Mouse (Mus musculus) heart, embryonic 12.5 days (tissue): ENCODE results near the gene Olfr1431. TPM values are rescaled to one million over a fixed set of nuclear protein-coding genes. Genes with fewer than 3 reads are reported as not detected.
"Not testable (repeated sequence)": the region's sequence is repeated elsewhere in the genome, so short reads cannot be mapped to it uniquely, and the experiment has no call there.

Experiments
- ATAC-seq: fragments of 200-750 bp; cut with Nextera tagmentation; 2 replicates; pipeline ENCODE4 v1.8.0; 2017; ENCODE audit warnings: moderate TSS enrichment, moderate library complexity; ENCODE audit not compliant: insufficient number of reproducible peaks, low FRiP score
- H3K27ac ChIP-seq: fragments of 300-500 bp; sonication (generic); 2 replicates; pipeline ENCODE4 v1.5.1; 2016; ENCODE audit warnings: mild to moderate bottlenecking, moderate library complexity; ENCODE audit not compliant: poor library complexity, severe bottlenecking
- H3K27me3 ChIP-seq: fragments of 300-500 bp; sonication (generic); replicated peaks from 2 replicates; pipeline ENCODE4 v1.6.1; 2016; ENCODE audit warnings: mild to moderate bottlenecking, moderate library complexity
- H3K36me3 ChIP-seq: fragments of 300-500 bp; sonication (generic); 2 replicates; pipeline ENCODE4 v1.6.1; 2016; ENCODE audit warnings: mild to moderate bottlenecking, moderate library complexity
- H3K4me1 ChIP-seq: fragments of 300-500 bp; sonication (generic); replicated peaks from 2 replicates; pipeline ENCODE4 v1.6.1; 2016; ENCODE audit warnings: mild to moderate bottlenecking
- H3K4me2 ChIP-seq: fragments of 300-500 bp; sonication (generic); 2 replicates; pipeline ENCODE4 v1.6.1; 2016; ENCODE audit warnings: mild to moderate bottlenecking, moderate library complexity
- H3K4me3 ChIP-seq: fragments of 300-500 bp; sonication (generic); 2 replicates; pipeline ENCODE4 v1.5.1; 2016; ENCODE audit warnings: mild to moderate bottlenecking
- H3K9ac ChIP-seq: fragments of 300-500 bp; sonication (generic); 2 replicates; pipeline ENCODE4 v1.6.1; 2016; ENCODE audit warnings: mild to moderate bottlenecking, moderate library complexity
- H3K9me3 ChIP-seq: fragments of 300-500 bp; sonication (generic); replicated peaks from 2 replicates; pipeline ENCODE4 v1.6.1; 2016; ENCODE audit warnings: mild to moderate bottlenecking, moderate library complexity
- WGBS: fragments of 180-500 bp; shearing (Covaris S2); methylation state at CpG from one replicate; pipeline ENCODE4 v1.1.7; 2016; 5-methylcytosine and 5-hydroxymethylcytosine counted together
- polyA plus RNA-seq: library from polyadenylated mRNA; unstranded; fragments of >200 nt; fragmentation: Nextera tagmentation; extraction: Ambion mirVana; gene quantifications from 2 replicates; pipeline ENCODE4 v1.2.1, GENCODE M21; 2016

The Olfr1431 gene
- polyA plus RNA-seq: not detected in 2 replicates

GRCm38 (mm10) chr19:12200334-12200733, at the start of gene Olfr1431:
Olfr1431 (plus strand) TSS chr19:12200634.
- Histone ChIP-seq H3K27me3 (no peaks in the 10 kb centered on the region), H3K27ac (no peak within 1 kb of the TSS), H3K4me1 (no peaks in the 10 kb centered on the region), H3K9me3 (0 out of 2 replicates have a peak, but pooled peaks cover 2% of the 10 kb centered on the region), H3K4me2 (no peak within 1 kb of the TSS), H3K36me3 (no peaks in the 10 kb centered on the region), H3K4me3 (no peak within 1 kb of the TSS), H3K9ac (no peak within 1 kb of the TSS)
- no peak for ATAC-seq
- WGBS: 70% methylated on average over 1 of the region's 1 CpGs

- H3K9ac ChIP-seq, H3K4me2 ChIP-seq, H3K4me3 ChIP-seq, H3K4me1 ChIP-seq, H3K9me3 ChIP-seq, H3K27ac ChIP-seq, ATAC-seq, H3K27me3 ChIP-seq, H3K36me3 ChIP-seq: not testable (repeated sequence)
- 50% methylated on average over 1 of the region's 1 CpGs for WGBS
Measured at GRCm38 (mm10) chr19:12170062-12170599, 30.3 kb upstream of the Olfr1431 start, which contains the start of gene Olfr1555-ps1. Olfr1555-ps1 (minus strand) TSS chr19:12170112.

- ATAC-seq, H3K27me3 ChIP-seq, H3K9ac ChIP-seq, H3K4me3 ChIP-seq, H3K36me3 ChIP-seq, H3K4me2 ChIP-seq, H3K4me1 ChIP-seq, H3K27ac ChIP-seq, H3K9me3 ChIP-seq: not testable (repeated sequence)
- WGBS: 67% methylated on average over 5 of the region's 5 CpGs
Measured at GRCm38 (mm10) chr19:12175431-12175830, 25.0 kb upstream of the Olfr1431 start.

- not testable (repeated sequence) for H3K36me3 ChIP-seq, H3K4me1 ChIP-seq, H3K4me2 ChIP-seq, H3K9ac ChIP-seq, H3K9me3 ChIP-seq, H3K27me3 ChIP-seq, ATAC-seq, H3K27ac ChIP-seq, H3K4me3 ChIP-seq
- WGBS: 77% methylated on average over 4 of the region's 4 CpGs
Measured at GRCm38 (mm10) chr19:12199076-12199475, 1.4 kb upstream of the Olfr1431 start.

GRCm38 (mm10) chr19:12232496-12232895, 32.1 kb downstream of the Olfr1431 start, which contains the start of gene Olfr1432:
Olfr1432 (minus strand) TSS chr19:12232596.
- H3K9ac ChIP-seq, H3K27me3 ChIP-seq, H3K27ac ChIP-seq, H3K9me3 ChIP-seq, H3K4me1 ChIP-seq, H3K36me3 ChIP-seq, H3K4me3 ChIP-seq, ATAC-seq, H3K4me2 ChIP-seq: not testable (repeated sequence)

- Histone ChIP-seq H3K27me3 (no peaks in the 10 kb centered on the region), H3K4me3 (no peak within 1 kb of the TSS), H3K4me1 (no peaks in the 10 kb centered on the region), H3K4me2 (no peak within 1 kb of the TSS), H3K9ac (no peak within 1 kb of the TSS), H3K36me3 (no peaks in the 10 kb centered on the region), H3K9me3 (no peaks in the 10 kb centered on the region), H3K27ac (no peak within 1 kb of the TSS)
- no peak for ATAC-seq
- WGBS: 63% methylated on average over 1 of the region's 1 CpGs
Measured at GRCm38 (mm10) chr19:12241559-12241958, 41.1 kb downstream of the Olfr1431 start, which contains the start of gene Olfr262. Olfr262 (minus strand) TSS chr19:12241659.

- H3K27me3 ChIP-seq: no peaks in the 10 kb centered on the region
- WGBS: 49% methylated on average over 1 of the region's 1 CpGs
Measured at GRCm38 (mm10) chr19:12260732-12261131, 60.3 kb downstream of the Olfr1431 start, which contains the start of gene Olfr235. Olfr235 (plus strand) TSS chr19:12261032.

More at GRCm38 (mm10) chr19:12260732-12261131, 60.3 kb downstream of the Olfr1431 start, which contains the start of gene Olfr235:
- no peaks in the 10 kb centered on the region for H3K9me3 ChIP-seq
- no peaks in the 10 kb centered on the region for H3K36me3 ChIP-seq
- no peak for ATAC-seq
- H3K4me3 ChIP-seq: no peak within 1 kb of the TSS
- no peak within 1 kb of the TSS for H3K27ac ChIP-seq
- H3K4me1 ChIP-seq: no peaks in the 10 kb centered on the region
- no peak within 1 kb of the TSS for H3K9ac ChIP-seq
- H3K4me2 ChIP-seq: no peak within 1 kb of the TSS

Other genes with a start within 250 kb of the Olfr1431 start
- gene Osbp, start 234.7 kb upstream of the Olfr1431 start, polyA plus RNA-seq: 6.3 and 7.6 TPM in 2 replicates
- not detected in 2 replicates for gene Olfr1423, start 159.3 kb upstream of the Olfr1431 start, polyA plus RNA-seq
- not detected in 2 replicates for gene Olfr1424, start 138.0 kb upstream of the Olfr1431 start, polyA plus RNA-seq
- gene Olfr1425, start 122.9 kb upstream of the Olfr1431 start, polyA plus RNA-seq: not detected in 2 replicates
- gene Olfr1426, start 108.6 kb upstream of the Olfr1431 start, polyA plus RNA-seq: not detected in 2 replicates
- not detected in 2 replicates for gene Olfr1427, start 97.3 kb upstream of the Olfr1431 start, polyA plus RNA-seq
- not detected in 2 replicates for gene Olfr1428, start 84.7 kb upstream of the Olfr1431 start, polyA plus RNA-seq
- gene Olfr76, start 77.4 kb upstream of the Olfr1431 start, polyA plus RNA-seq: not detected in 2 replicates
- not detected in 2 replicates for gene Olfr1555-ps1, start 30.5 kb upstream of the Olfr1431 start, polyA plus RNA-seq
- gene Olfr1432, start 32.0 kb downstream of the Olfr1431 start, polyA plus RNA-seq: not detected in 2 replicates
- gene Olfr262, start 41.0 kb downstream of the Olfr1431 start, polyA plus RNA-seq: not detected in 2 replicates
- not detected in 2 replicates for gene Olfr235, start 60.4 kb downstream of the Olfr1431 start, polyA plus RNA-seq
- gene Olfr1434, start 79.2 kb downstream of the Olfr1431 start, polyA plus RNA-seq: not detected in 2 replicates
- not detected in 2 replicates for gene Olfr1436, start 98.5 kb downstream of the Olfr1431 start, polyA plus RNA-seq
- not detected in 2 replicates for gene Olfr1437, start 124.5 kb downstream of the Olfr1431 start, polyA plus RNA-seq
- not detected in 2 replicates for gene Olfr1438-ps1, start 135.3 kb downstream of the Olfr1431 start, polyA plus RNA-seq
- gene Olfr1440, start 186.6 kb downstream of the Olfr1431 start, polyA plus RNA-seq: not detected in 2 replicates
- not detected in 2 replicates for gene Olfr1441, start 216.8 kb downstream of the Olfr1431 start, polyA plus RNA-seq
- not detected in 2 replicates for gene Pfpl, start 227.3 kb downstream of the Olfr1431 start, polyA plus RNA-seq